Mouse (Mus musculus) small intestine, adult 2 months (tissue): ENCODE measurements around the gene Rasgrf2.

Source experiments
- CTCF ChIP-seq: fragments of 200-500 bp; IDR thresholded peaks from 2 replicates; pipeline ENCODE4 v1.5.1; 2012; ENCODE audit warnings: low read depth, mild to moderate bottlenecking, control low read depth, inconsistent platforms, low read length, moderate library complexity, mixed read lengths; ENCODE audit not compliant: insufficient replicate concordance, insufficient read length; ENCODE audit errors: extremely low read depth
- POLR2A ChIP-seq: fragments of 200-500 bp; IDR thresholded peaks from 2 replicates; pipeline ENCODE4 v1.6.1; 2012; ENCODE audit warnings: low read depth, mild to moderate bottlenecking, control low read depth, inconsistent platforms, low read length, moderate library complexity

DNA sequence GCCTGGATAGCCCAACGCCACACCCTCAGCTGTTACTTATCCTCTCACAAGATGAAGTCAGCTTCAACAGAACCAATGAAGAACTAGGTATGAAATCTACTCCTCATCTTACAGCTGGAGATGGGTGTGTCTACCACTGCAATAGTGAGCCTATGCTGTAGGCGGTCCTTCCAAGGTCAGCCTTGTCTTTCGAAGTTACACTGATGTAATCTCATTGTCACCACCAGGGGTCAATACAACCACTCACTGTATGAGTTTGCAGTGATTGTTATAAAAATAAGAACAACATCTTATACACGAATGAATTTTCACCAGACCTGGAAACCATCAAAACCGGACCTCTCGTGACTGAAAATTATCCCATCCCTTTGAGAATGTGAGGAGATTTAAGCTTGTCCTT is 238.3 kb downstream of the Rasgrf2 start:
- TF ChIP-seq CTCF (no peak), POLR2A (no peak)
